Comparison of ENCODE assay signal across 11 mouse cellular contexts in genomic region chr7:83580946-83581345, GRCm38 (mm10). TPM values are rescaled to one million over a fixed set of nuclear protein-coding genes. Genes with fewer than 3 reads are reported as not detected.
DNase-seq lines count a peak whose midpoint lies in the region; ATAC-seq and TF ChIP-seq lines count a peak whose summit lies in the region.
"Had no signal": no experiment of that assay in that cellular context is flagged by ENCODE, and none has a peak within 500 bp of the region (broad histone marks: within the 10 kb centered on the region; RNA-seq: fewer than 3 reads in every experiment).

No protein-coding gene starts in this region.

- H3K9me3 ChIP-seq in liver, postnatal 0 days (ENCODE audit: low read length) = no peaks in the 10 kb centered on the region

- no peaks in the 10 kb centered on the region for H3K27me3 ChIP-seq in liver, postnatal 0 days (ENCODE audit: insufficient read depth, low read length)

- no peak overlapping the region for H3K4me3 ChIP-seq in liver, postnatal 0 days (ENCODE audit: low read depth, low read length)
- H3K4me3 ChIP-seq: megakaryocyte, embryonic 14.5 days had no signal

- TF ChIP-seq EP300 in liver, postnatal 0 days (IDR thresholded peaks at IDR 0.05; ENCODE audit: low read depth) = no peak

- H3K36me3 ChIP-seq in liver, postnatal 0 days (replicated peaks; ENCODE audit: insufficient read depth, low read length) = no peaks in the 10 kb centered on the region

- no peak overlapping the region for H3K9ac ChIP-seq in liver, postnatal 0 days (replicated peaks)

- DNase-seq in cerebellum, postnatal 10 days = peak; percentile 45 to 47
- DNase-seq in cerebellum, postnatal 14 days = no peak
- peak; percentile 35 for DNase-seq in kidney, postnatal 14 days
- DNase-seq in kidney, postnatal 25 days = no peak
- DNase-seq in adipocyte (ENCODE audit: low spot score) = peak; percentile 67
- peak; percentile 24 for DNase-seq in liver, postnatal 0 days
- DNase-seq in frontal cortex, adult 2 months (ENCODE audit: extremely low spot score in 1 of 2, low spot score in 1 of 2) = no peak
- DNase-seq in spleen, postnatal 36 days (ENCODE audit: low spot score in 2 of 2) = no peak
- DNase-seq: right cerebral cortex, postnatal 4 days had no signal

- H3K27ac ChIP-seq in liver, postnatal 0 days (ENCODE audit: low read depth) = no peak overlapping the region

- H3K4me2 ChIP-seq in liver, postnatal 0 days (ENCODE audit: low read depth, low read length) = no peak overlapping the region
- H3K4me2 ChIP-seq: heart, embryonic 11.5 days had no signal

- WGBS in liver, postnatal 0 days (ENCODE audit: insufficient replicate concordance) = 41% methylated on average over 4 of the region's 4 CpGs

- ATAC-seq in liver, postnatal 0 days = peak; percentile 97

- no peak for TF ChIP-seq CTCF in liver, postnatal 0 days (IDR thresholded peaks at IDR 0.05; ENCODE audit: low read depth)

- no peaks in the 10 kb centered on the region for H3K4me1 ChIP-seq in liver, postnatal 0 days (ENCODE audit: insufficient read depth)
- H3K4me1 ChIP-seq: megakaryocyte, embryonic 14.5 days had no signal

RNA-seq across cellular contexts. Expression of gene Tmc3, which starts 3.8 kb away (rescaled TPM):
- 0.09 and 0.21 TPM in 2 replicates for polyA plus RNA-seq in liver, postnatal 0 days (2015; fragmentation: Nextera tagmentation; extraction: Ambion mirVana)
- polyA plus RNA-seq in frontal cortex, adult 2 months (2012; rRNA removed) = 0.08 and 0.17 TPM in 2 replicates

RNA-seq across cellular contexts. Expression of gene Stard5, which starts 50.8 kb away (rescaled TPM):
- 61.4 and 63.2 TPM in 2 replicates for polyA plus RNA-seq in liver, postnatal 0 days (2015; fragmentation: Nextera tagmentation; extraction: Ambion mirVana)
- 13.2 and 13.9 TPM in 2 replicates for polyA plus RNA-seq in frontal cortex, adult 2 months (2012; rRNA removed)

Comparison
In these comparisons a context has a peak if more than half of its experiments do, and no peak if none do; other contexts are left out.
1. DNase-seq: peak in cerebellum, postnatal 10 days (2 of 2), kidney, postnatal 14 days (single experiment), adipocyte (single experiment) and liver, postnatal 0 days (single experiment); none in cerebellum, postnatal 14 days (0 of 2), kidney, postnatal 25 days (0 of 2), frontal cortex, adult 2 months (0 of 2) and spleen, postnatal 36 days (0 of 2).